Mouse (Mus musculus) liver, embryonic 11.5 days (tissue): ENCODE measurements at regions not wholly inside any gene's neighbourhood (a gene's known extent, or its start where the extent isn't known, plus 50 kb on each side); places are given as distances from the start of the nearest gene placed in this dataset.

Source experiments
- ATAC-seq: fragments of 200-750 bp; cut with Nextera tagmentation; replicated peaks from 2 replicates; pipeline ENCODE4 v1.8.0; 2017; ENCODE audit warnings: moderate number of reproducible peaks, mild to moderate bottlenecking, moderate TSS enrichment, moderate library complexity; ENCODE audit not compliant: low FRiP score
- DNase-seq: peaks from one replicate; pipeline ENCODE4 v3.0.0-alpha.2; 2017; ENCODE audit warnings: low spot score
- H3K27ac ChIP-seq: fragments of 300-500 bp; sonication (generic); 2 replicates; pipeline ENCODE4 v1.5.1; 2014; ENCODE audit warnings: mild to moderate bottlenecking, low read depth, low read length, control low read depth
- H3K27me3 ChIP-seq: fragments of 300-500 bp; sonication (generic); replicated peaks from 2 replicates; pipeline ENCODE4 v1.6.1; 2014; ENCODE audit warnings: low read length, mixed read lengths; ENCODE audit not compliant: control insufficient read depth, insufficient read depth
- H3K36me3 ChIP-seq: fragments of 300-500 bp; sonication (generic); 2 replicates; pipeline ENCODE4 v1.6.1; 2014; ENCODE audit warnings: mild to moderate bottlenecking, low read length, moderate library complexity, mixed read lengths; ENCODE audit not compliant: control insufficient read depth, insufficient read depth
- H3K4me1 ChIP-seq: fragments of 300-500 bp; sonication (generic); replicated peaks from 2 replicates; pipeline ENCODE4 v1.6.1; 2014; ENCODE audit warnings: low read length, mixed read lengths; ENCODE audit not compliant: control insufficient read depth, insufficient read depth
- H3K4me2 ChIP-seq: fragments of 300-500 bp; sonication (generic); 2 replicates; pipeline ENCODE4 v1.6.1; 2014; ENCODE audit warnings: mild to moderate bottlenecking, control low read depth, moderate library complexity
- H3K4me3 ChIP-seq: fragments of 300-500 bp; sonication (generic); 2 replicates; pipeline ENCODE4 v1.5.1; 2014; ENCODE audit warnings: low read depth, low read length, control low read depth
- H3K9ac ChIP-seq: fragments of 300-500 bp; sonication (generic); 2 replicates; pipeline ENCODE4 v1.6.1; 2014; ENCODE audit warnings: low read depth, low read length, control low read depth
- H3K9me3 ChIP-seq: fragments of 300-500 bp; sonication (generic); 2 replicates; pipeline ENCODE4 v1.6.1; 2016; ENCODE audit warnings: low read length, inconsistent platforms, mixed read lengths; ENCODE audit not compliant: control insufficient read depth
- WGBS: fragments of 180-500 bp; shearing (Covaris S2); extraction: QIAGEN DNeasy Blood & Tissue Kit; methylation state at CpG from one replicate; pipeline ENCODE4 v1.1.7; 2014; 5-methylcytosine and 5-hydroxymethylcytosine counted together

- no peak overlapping the region for H3K9ac ChIP-seq
- WGBS, result 79% methylated on average over 15 of the region's 15 CpGs
- no peak overlapping the region for H3K4me3 ChIP-seq
- no peaks in the 10 kb centered on the region for H3K4me1 ChIP-seq
- H3K9me3 ChIP-seq, result no peaks in the 10 kb centered on the region
- H3K36me3 ChIP-seq, result no peaks in the 10 kb centered on the region
- H3K27me3 ChIP-seq, result no peaks in the 10 kb centered on the region
- ATAC-seq (no peak), DNase-seq (no peak)
- no peak overlapping the region for H3K27ac ChIP-seq
- H3K4me2 ChIP-seq, result no peak overlapping the region
Measured at GRCm38 (mm10) chr9:47460241-47460640, 69.7 kb upstream of the Cadm1 start.

- DNase-seq (no peak), ATAC-seq (no peak)
- no peak overlapping the region for H3K4me3 ChIP-seq
Measured at GRCm38 (mm10) chr9:47461915-47462314, 68.1 kb upstream of the Cadm1 start.

GRCm38 (mm10) chr9:47466767-47467166, 63.2 kb upstream of the Cadm1 start:
- H3K4me3 ChIP-seq, result no peak overlapping the region
- H3K4me1 ChIP-seq, result no peaks in the 10 kb centered on the region
- no peak overlapping the region for H3K4me2 ChIP-seq
- no peak for DNase-seq
- no peak for ATAC-seq
- no peak overlapping the region for H3K27ac ChIP-seq
- H3K9ac ChIP-seq, result no peak overlapping the region
- H3K27me3 ChIP-seq, result no peaks in the 10 kb centered on the region
- 97% methylated on average over 3 of the region's 3 CpGs for WGBS
- no peaks in the 10 kb centered on the region for H3K9me3 ChIP-seq
- no peaks in the 10 kb centered on the region for H3K36me3 ChIP-seq

More at GRCm38 (mm10) chr9:47461915-47462314, 68.1 kb upstream of the Cadm1 start:
- Histone ChIP-seq H3K36me3 (no peaks in the 10 kb centered on the region), H3K4me1 (no peaks in the 10 kb centered on the region), H3K4me2 (no peak overlapping the region), H3K27ac (no peak overlapping the region), H3K27me3 (no peaks in the 10 kb centered on the region), H3K9me3 (no peaks in the 10 kb centered on the region), H3K9ac (no peak overlapping the region)
- 51% methylated on average over 3 of the region's 3 CpGs for WGBS

DNA sequence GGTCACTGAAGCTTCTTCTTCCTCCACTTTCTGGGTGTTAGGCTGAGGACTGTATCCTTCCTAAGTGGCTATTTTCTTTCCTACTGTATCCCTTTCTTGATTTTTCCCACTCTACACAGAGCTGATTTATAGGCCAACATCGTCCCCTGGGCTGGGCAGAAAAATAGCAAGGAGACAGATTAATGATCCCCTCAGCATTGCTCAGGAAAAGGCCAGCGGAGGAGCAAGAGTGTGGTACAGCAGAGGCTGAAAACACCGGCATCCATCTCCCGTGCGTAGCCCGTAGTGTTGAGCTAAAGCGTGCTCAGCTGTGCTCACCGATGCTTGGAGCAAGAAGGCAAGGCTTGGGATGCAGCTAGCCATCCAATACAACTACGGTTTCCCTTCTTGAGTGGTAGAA, 62.2 kb upstream of the Cadm1 start:
- Histone ChIP-seq H3K27me3 (no peaks in the 10 kb centered on the region), H3K36me3 (no peaks in the 10 kb centered on the region), H3K27ac (no peak overlapping the region), H3K4me1 (no peaks in the 10 kb centered on the region), H3K4me3 (no peak overlapping the region), H3K4me2 (no peak overlapping the region), H3K9me3 (no peaks in the 10 kb centered on the region), H3K9ac (no peak overlapping the region)
- no peak for DNase-seq
- 80% methylated on average over 9 of the region's 9 CpGs for WGBS
- no peak for ATAC-seq

- H3K4me3 ChIP-seq, result no peak overlapping the region
- H3K9ac ChIP-seq, result no peak overlapping the region
- no peaks in the 10 kb centered on the region for H3K9me3 ChIP-seq
- H3K4me1 ChIP-seq, result no peaks in the 10 kb centered on the region
- no peak overlapping the region for H3K4me2 ChIP-seq
- WGBS, result 77% methylated on average over 1 of the region's 1 CpGs
- DNase-seq, result no peak
- ATAC-seq, result no peak
- H3K36me3 ChIP-seq, result no peaks in the 10 kb centered on the region
- no peak overlapping the region for H3K27ac ChIP-seq
- no peaks in the 10 kb centered on the region for H3K27me3 ChIP-seq
Measured at GRCm38 (mm10) chr9:47469576-47469975, 60.4 kb upstream of the Cadm1 start.

DNA sequence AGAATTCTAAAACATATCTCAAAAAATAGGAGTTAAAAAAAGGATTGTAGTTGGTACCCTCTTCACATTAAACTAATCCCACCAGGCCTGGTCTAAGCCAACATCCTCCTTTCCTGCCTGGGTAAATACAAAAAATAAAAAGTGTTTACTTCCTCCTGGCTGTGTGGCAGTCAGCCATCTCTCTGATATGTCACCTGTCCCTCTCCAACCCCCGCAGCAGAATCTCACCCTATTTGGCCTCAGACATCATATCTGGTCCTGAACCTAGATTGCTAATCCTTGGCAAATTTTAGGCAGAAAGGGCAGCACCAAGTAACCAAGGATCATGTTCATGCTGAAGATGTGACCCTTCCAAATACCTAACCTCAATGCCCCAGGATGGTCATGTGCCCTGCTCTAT, 59.2 kb upstream of the Cadm1 start:
- Histone ChIP-seq H3K4me1 (no peaks in the 10 kb centered on the region), H3K9ac (no peak overlapping the region), H3K9me3 (no peaks in the 10 kb centered on the region), H3K4me2 (no peak overlapping the region), H3K27me3 (no peaks in the 10 kb centered on the region), H3K36me3 (no peaks in the 10 kb centered on the region), H3K27ac (no peak overlapping the region), H3K4me3 (no peak overlapping the region)
- DNase-seq (no peak), ATAC-seq (no peak)
- WGBS, result 43% methylated on average over 1 of the region's 1 CpGs

- Histone ChIP-seq H3K4me3 (no peak overlapping the region), H3K27ac (no peak overlapping the region), H3K36me3 (no peaks in the 10 kb centered on the region), H3K27me3 (no peaks in the 10 kb centered on the region), H3K4me1 (no peaks in the 10 kb centered on the region), H3K9me3 (no peaks in the 10 kb centered on the region), H3K9ac (no peak overlapping the region), H3K4me2 (no peak overlapping the region)
- WGBS, result 40% methylated on average over 10 of the region's 10 CpGs
- no peak for DNase-seq
- no peak for ATAC-seq
Measured at GRCm38 (mm10) chr9:47471767-47472420, 58.1 kb upstream of the Cadm1 start.

- Histone ChIP-seq H3K36me3 (no peaks in the 10 kb centered on the region), H3K27me3 (no peaks in the 10 kb centered on the region), H3K4me1 (no peaks in the 10 kb centered on the region), H3K27ac (no peak overlapping the region), H3K9ac (no peak overlapping the region), H3K4me3 (no peak overlapping the region), H3K4me2 (no peak overlapping the region), H3K9me3 (no peaks in the 10 kb centered on the region)
- DNase-seq (no peak), ATAC-seq (no peak)
- 84% methylated on average over 5 of the region's 5 CpGs for WGBS
Measured at GRCm38 (mm10) chr9:47473776-47474365, 56.1 kb upstream of the Cadm1 start.

- H3K4me3 ChIP-seq, result no peak overlapping the region
- no peaks in the 10 kb centered on the region for H3K4me1 ChIP-seq
- 45% methylated on average over 5 of the region's 5 CpGs for WGBS
- H3K36me3 ChIP-seq, result no peaks in the 10 kb centered on the region
- H3K9ac ChIP-seq, result no peak overlapping the region
- H3K4me2 ChIP-seq, result no peak overlapping the region
- no peaks in the 10 kb centered on the region for H3K9me3 ChIP-seq
- no peaks in the 10 kb centered on the region for H3K27me3 ChIP-seq
- H3K27ac ChIP-seq, result no peak overlapping the region
- DNase-seq (no peak), ATAC-seq (no peak)
Measured at GRCm38 (mm10) chr9:47474776-47475175, 55.2 kb upstream of the Cadm1 start.
